Mouse (Mus musculus) lung, postnatal 36 days (tissue): ENCODE results near the gene Magt1.
"Not testable (repeated sequence)": the region's sequence is repeated elsewhere in the genome, so short reads cannot be mapped to it uniquely, and the experiment has no call there.

Experiments
- DNase-seq: peaks from one replicate; pipeline ENCODE4 v3.0.0; 2022; ENCODE audit warnings: mixed read lengths

The Magt1 gene

DNA sequence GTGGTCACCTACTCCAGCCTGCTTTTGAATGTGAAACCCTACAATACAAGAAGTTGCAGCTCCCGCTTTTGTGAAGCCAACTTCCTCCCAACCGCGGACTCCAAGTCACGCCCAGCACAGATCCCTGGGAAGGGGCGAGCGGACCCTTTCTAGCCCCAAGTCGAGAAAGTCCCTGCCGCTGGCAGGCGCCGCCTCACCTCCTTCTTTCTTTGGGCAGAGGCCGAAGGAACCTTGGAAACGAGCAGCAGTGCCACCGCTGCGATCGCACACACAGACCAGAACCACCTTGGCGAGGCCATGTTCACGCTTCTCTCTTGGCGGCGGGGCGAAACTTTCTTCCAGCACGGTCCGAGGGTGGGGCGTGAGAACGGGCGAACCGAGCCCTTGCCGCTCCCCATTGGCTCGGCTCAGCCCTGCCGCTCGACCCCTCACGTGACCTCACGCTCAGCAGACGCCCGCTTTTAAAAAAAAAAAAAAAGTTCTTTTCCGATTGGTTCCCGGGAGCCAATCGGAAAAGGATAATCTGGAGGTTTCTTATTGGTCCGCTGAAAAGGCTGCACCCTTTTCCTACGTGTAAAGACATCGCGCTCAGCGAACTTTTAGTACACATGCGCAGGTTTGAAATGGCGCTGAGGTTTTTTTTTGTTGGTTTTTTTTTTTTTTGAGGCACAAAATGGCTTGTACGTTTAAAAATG, at the start of gene Magt1:
Gene Magt1 (minus strand): TSS at position 442 of the 695 bp plus-strand sequence.
- DNase-seq, result peak; percentile 92

DNA sequence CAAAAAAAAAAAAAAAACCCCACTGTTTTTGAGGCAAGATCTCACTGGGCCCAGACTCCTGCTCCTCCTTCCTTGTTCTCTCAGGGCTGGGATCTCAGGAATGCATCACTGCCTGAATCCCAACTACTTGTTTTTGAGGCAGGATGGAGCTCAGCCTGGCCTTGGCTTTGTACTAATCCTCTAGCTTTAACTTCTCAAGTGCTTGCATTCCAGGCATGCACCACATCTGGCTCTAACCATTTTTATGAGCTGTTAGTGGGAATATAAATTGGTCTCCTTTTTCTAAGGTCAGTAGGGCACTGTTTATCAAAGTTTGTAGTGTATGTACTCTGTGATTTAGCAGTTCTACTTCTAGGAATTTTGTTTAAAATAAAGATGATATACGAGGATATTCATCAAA, 36.5 kb upstream of the Magt1 start:
- DNase-seq, result no peak

DNA sequence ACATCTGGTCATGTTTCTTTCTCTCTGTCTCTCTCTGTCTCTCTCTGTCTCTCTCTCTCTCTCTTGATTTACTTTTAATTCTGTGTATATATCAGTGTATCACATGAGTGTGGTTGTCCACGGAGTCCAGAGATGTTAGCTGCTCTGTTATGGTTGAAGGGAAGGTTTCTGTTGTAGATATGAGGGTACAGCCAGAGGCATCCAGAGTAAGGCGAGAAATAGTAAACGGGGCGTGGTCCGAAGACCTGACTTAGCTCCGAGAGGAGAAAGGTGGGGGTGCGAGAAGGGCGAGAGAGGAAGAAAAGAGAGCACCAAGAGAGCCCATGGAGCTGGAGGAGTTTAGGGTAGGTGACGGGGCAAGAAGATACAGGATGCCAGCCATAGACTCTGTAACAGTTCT, 34.2 kb upstream of the Magt1 start:
- DNase-seq, result no peak

DNA sequence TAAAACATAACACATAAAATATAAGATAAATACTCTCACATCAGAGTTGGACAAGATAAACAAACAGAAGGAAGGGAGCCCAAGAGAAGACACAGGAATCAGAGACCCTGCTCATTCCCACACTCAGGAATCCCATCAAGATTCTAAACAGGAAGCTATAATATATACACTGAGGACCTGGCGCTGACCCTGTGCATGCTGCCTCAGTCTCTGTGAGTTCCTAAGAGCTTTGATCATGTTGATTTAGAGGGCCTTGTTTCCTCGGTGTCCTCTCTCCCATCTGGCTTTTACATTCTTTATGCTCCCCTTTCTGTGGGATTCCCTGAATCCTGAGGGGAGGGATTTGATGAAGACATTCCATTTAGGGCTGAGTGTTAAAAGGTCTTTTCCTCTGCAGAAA, 33.7 kb upstream of the Magt1 start:
- DNase-seq, result peak; percentile 57

- DNase-seq, result peak; percentile 61
These were observed 32.3 kb upstream of the Magt1 start for GRCm38 (mm10) chrX:106043863-106044617.

DNA sequence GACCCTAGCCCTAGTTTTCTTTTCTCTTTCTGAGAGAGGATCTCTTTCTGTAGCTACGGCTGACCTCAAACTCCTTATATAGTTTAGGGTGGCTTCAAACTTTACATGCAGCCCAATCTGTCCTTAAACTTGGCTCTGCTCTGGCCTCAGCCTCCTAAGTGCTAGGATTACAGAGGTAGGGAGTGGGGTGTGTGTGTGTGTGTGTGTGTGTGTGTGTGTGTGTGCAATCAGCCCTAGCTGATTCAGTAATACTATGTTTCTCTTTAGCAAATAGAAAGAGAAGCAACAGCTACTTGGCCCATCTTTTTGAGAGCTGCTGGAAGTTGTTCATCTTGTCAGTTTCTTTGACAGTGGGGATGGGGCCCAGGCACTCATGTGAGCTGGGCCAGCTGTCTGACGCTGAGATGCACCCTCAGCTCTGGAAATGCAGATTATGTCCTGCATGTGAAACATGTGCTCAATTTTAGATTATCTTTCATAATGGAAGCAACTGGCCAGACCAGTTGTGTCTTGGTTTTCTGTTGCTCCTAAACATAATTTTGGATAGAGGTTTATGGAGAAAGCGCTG, 25.6 kb upstream of the Magt1 start:
- no peak for DNase-seq

- no peak for DNase-seq
These were observed 24.0 kb upstream of the Magt1 start for GRCm38 (mm10) chrX:106035727-106036126.

- DNase-seq, result no peak
These were observed 19.4 kb upstream of the Magt1 start for GRCm38 (mm10) chrX:106031124-106031523.

DNA sequence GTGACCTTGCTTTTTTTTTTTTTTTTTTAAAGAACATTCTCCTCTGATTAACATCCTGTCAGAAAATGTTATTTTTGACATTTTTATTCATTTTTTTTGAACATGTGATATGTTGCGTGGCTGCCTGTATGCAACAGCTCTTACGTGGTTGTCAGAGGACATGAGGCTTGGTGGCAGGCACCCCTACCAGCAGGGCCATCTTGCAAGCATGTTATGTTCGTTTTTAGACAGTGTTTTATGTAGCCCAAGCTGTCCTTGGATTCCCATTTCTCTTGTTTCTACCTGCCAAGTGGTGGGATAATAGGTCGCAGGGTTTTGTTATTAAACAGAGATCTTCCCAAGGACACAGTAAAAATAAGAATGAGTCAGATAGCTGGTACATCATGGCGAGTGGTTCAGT, 18.5 kb upstream of the Magt1 start:
- DNase-seq, result no peak

DNA sequence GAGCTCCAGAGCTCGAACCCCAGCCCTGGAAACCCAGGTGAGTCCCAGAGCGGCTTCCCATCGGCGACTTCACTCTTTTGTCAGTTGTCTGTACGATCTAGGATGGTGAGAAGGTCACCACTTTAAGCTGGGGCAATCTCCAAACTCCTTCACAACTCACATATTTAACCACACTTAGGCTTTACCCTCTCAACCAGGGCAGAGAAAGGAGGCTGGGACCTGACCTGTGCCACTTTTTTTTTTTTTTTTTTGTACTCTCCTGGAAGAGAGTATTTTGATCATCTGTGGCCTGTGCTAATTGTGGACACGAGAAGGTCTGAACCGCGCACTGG, 15.6 kb upstream of the Magt1 start:
- no peak for DNase-seq

DNA sequence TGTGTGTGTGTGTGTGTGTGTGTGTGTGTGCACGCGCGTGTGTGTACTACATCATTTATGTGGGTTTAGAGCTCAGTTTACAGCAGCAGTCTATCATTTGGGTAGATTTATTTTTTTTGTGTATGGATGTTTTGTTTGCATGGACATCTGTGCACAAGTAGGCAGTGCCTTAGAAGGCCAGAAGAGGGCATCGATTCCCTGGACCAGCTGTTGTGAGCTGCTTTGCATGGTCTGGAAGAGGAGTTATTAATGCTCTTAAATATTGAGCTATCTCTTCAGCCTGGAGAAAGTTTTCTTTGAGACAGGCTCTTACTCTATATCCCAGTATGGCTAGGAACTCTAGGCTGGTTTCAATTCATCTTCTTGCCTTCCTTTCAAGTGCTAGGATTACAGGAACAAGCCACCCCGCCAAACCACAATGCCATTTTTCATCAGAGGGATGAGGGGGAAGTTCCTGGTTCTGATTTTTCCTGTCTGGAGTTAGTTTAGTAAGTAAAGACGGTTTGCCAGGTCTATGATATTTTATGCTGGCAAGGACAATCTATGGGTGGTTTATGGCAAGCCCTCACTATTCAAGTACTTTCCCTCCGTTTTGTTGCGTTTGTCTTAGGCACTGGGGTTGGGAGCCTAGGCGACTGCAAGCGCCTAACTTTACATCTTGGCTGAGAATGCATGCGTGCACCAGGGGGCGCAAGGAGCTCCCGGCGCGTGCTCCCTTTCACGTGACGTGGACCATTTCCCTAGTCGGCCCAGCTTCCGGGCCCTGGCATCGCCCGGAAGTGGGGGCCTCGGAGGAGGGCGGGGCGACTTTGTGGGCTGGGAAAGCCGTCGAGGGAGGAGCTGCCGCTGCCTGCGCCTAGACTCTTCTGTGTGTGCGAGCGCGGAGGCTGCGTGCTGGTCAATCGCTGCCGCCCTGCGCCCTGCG, 15.0 kb upstream of the Magt1 start, which contains the start of gene Atp7a:
Gene Atp7a (plus strand): TSS at position 859 of the 925 bp plus-strand sequence.
- DNase-seq, result peak; percentile 95

- no peak for DNase-seq
These were observed 5.8 kb upstream of the Magt1 start for GRCm38 (mm10) chrX:106017516-106017915.

GRCm38 (mm10) chrX:106017102-106017501, 5.4 kb upstream of the Magt1 start:
- no peak for DNase-seq

DNA sequence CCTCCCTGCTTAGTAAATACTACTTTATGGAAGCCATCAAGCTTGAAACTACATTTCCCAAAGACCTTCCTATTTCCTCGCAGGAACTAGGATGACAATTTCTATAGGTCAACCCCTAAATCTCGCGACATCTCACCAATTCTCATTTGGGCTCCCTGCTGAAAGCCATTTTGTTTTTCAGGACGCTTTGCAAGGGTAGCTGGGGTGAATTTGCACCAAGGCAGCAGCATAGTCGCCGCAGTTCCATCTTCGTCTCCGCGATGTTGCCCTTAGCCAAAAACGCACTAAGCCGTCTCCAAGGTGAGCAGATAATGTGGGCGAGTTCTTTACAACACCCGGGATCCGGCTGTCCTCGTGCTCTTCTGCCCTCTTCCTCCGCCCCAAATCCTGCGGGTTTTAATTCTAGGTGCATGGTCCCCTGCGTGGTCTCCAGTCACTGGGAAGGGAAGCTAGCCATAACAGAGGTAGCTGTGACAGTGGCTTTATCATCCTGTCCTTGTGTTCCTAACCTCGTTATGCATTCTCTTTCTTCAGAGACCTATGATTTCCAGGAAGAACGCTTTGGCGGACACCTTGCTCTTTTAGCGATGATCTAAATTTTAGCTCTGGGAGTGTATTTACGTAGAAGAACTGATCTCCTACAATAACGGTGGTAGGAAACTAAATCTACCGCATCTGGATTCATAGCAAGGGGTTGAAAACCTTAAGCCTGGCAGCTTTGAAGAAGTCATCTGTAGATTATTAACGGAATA, 4.0 kb upstream of the Magt1 start, which contains the start of gene Cox7b:
Gene Cox7b (plus strand): TSS at position 130 of the 752 bp plus-strand sequence.
- DNase-seq, result peak; percentile 92

DNA sequence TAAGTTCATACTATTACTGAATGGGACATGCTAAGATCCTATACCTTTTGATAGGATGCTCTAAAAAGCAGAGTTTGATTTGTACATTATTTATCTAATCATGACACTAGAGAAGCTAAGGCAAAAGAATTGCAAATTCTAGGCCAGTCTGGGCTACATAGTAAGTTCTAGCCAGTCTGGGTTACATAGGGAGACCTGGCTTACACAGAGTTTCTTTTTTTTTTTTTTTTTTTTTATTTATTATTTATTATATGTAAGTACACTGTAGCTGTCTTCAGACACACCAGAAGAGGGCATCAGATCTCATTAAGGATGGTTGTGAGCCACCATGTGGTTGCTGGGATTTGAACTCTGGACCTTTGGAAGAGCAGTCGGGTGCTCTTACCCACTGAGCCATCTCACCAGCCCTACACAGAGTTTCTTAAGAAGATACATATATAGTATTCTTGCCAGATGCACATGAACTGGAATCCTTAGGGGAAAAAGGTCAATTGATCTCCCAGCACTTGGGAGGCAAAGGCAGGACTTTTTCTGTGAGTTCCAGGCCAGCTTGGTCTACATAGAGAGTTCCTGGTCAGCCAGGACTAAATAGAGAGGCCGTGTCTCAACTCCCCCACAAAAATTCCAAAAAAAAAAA, 3.2 kb upstream of the Magt1 start:
- not testable (repeated sequence) for DNase-seq

GRCm38 (mm10) chrX:106013217-106013616, 1.5 kb upstream of the Magt1 start:
- DNase-seq, result peak; percentile 83

DNA sequence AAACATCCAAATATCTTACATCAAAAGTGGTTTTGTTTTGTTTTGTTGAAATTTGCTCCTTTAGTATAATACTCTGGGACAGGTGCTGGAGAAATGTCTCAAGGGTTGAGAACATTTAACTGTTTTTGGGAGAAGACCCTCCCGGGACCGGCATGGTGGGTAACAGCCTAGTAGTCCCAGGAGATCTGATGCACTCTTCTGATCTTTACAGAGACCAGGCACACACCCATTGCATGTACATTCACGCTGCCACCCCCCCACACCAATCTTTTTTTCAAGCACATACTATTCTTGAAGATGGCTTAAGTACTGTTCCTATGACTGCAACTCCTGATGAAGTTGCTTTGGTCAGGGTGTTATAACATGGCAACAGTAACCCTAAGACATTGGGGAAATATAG, 853 bp upstream of the Magt1 start:
- no peak for DNase-seq

DNA sequence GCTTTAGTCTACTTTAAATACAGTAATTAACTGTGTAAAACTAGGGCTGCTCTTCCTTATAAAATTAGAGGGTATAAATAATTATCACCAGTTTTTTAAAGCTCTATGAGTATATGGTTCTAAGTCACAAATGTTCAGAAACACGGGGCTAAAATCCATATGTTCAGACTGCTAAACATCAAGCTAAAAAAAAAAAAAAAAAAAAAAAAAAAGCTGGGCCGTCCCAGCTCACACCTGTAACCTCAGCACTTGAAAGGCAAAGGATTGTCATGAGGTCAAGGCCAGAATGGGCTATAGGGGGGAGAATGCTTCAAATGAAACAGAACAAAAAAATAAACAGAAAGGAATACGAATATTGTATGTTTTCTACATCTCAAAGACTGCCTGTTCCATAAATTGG, 944 bp downstream of the Magt1 start:
- DNase-seq, result no peak

DNA sequence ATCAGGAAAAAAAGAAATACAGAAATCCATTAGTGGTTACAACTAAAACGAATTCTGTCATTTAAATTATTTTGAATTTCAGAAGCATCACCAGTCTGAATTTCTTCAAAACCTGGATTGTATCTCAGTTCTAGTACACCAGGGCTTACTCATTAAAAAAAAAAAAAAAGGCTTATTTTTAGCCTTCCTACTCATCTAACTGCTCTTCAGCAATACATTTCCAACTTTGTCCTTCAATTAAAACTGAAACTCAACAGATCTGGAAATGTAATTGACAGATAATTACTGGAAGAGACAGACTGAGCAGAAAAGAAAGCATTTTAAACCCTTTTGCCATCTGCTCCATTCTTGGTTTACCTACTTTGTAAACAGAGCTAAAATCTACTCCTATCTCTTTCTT, 10.1 kb downstream of the Magt1 start:
- DNase-seq, result no peak

- DNase-seq, result not testable (repeated sequence)
These were observed 54.6 kb downstream of the Magt1 start for GRCm38 (mm10) chrX:105957091-105957490.

DNA sequence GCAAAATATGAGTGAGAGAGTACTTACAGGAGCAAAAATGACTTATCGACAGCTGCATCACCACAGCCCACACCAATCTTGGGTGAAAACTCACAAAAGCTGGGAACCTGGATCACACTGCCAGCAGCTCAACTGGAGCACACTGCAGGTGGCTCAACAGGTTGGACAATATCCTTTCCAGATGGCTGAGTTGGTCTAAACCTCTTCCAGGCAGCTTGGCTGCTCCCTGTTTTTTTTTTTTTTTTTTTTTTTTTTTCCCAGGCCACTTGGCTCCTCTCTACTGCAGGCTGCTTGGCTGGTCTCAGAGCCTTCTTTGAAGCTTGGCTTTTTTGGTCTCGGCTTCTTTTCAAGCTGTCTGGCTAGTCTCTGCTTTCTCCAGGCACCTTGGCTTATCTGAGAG, 57.7 kb downstream of the Magt1 start:
- DNase-seq, result no peak

- peak; percentile 17 for DNase-seq
These were observed 65.3 kb downstream of the Magt1 start for GRCm38 (mm10) chrX:105946357-105946756.
